Mouse (Mus musculus) heart, embryonic 10.5 days (tissue): ENCODE measurements around the gene Rgs9. TPM values are rescaled to one million over a fixed set of nuclear protein-coding genes. Genes with fewer than 3 reads are reported as not detected.
"Not testable (repeated sequence)": the region's sequence is repeated elsewhere in the genome, so short reads cannot be mapped to it uniquely, and the experiment has no call there.

ENCODE experiments used
- DNase-seq: peaks from one replicate; pipeline ENCODE4 v3.0.0-alpha.2; 2017; ENCODE audit warnings: low spot score
- H3K27ac ChIP-seq: fragments of 300-500 bp; sonication (generic); 2 replicates; pipeline ENCODE4 v1.5.1; 2016; ENCODE audit warnings: mild to moderate bottlenecking
- H3K27me3 ChIP-seq: fragments of 300-500 bp; sonication (generic); 2 replicates; pipeline ENCODE4 v1.6.1; 2016; ENCODE audit warnings: mild to moderate bottlenecking; ENCODE audit not compliant: poor library complexity, insufficient read depth, severe bottlenecking
- H3K36me3 ChIP-seq: fragments of 300-500 bp; sonication (generic); 2 replicates; pipeline ENCODE4 v1.6.1; 2016; ENCODE audit warnings: mild to moderate bottlenecking, moderate library complexity
- H3K4me1 ChIP-seq: fragments of 300-500 bp; sonication (generic); 2 replicates; pipeline ENCODE4 v1.6.1; 2016; ENCODE audit warnings: mild to moderate bottlenecking
- H3K4me3 ChIP-seq: fragments of 300-500 bp; sonication (generic); 2 replicates; pipeline ENCODE4 v1.5.1; 2016; ENCODE audit warnings: mild to moderate bottlenecking, moderate library complexity
- H3K9me3 ChIP-seq: fragments of 300-500 bp; sonication (generic); 2 replicates; pipeline ENCODE4 v1.6.1; 2016; ENCODE audit warnings: mild to moderate bottlenecking, moderate library complexity
- WGBS: fragments of 180-500 bp; shearing (Covaris S2); methylation state at CpG from one replicate; pipeline ENCODE4 v1.1.7; 2016; 5-methylcytosine and 5-hydroxymethylcytosine counted together
- polyA plus RNA-seq: library from polyadenylated mRNA; unstranded; fragments of >200 nt; fragmentation: Nextera tagmentation; extraction: Ambion mirVana; gene quantifications from 2 replicates; pipeline ENCODE4 v1.2.1, GENCODE M21; 2016

Rgs9 gene
- polyA plus RNA-seq, 1 experiment from 2014 or later, result 1.0 TPM

- not testable (repeated sequence) for H3K27ac ChIP-seq, H3K4me1 ChIP-seq, H3K36me3 ChIP-seq, H3K9me3 ChIP-seq, H3K27me3 ChIP-seq, DNase-seq, H3K4me3 ChIP-seq
- WGBS, result 86% methylated on average over 9 of the region's 9 CpGs
Measured at GRCm38 (mm10) chr11:109289378-109289777, 8.6 kb downstream of the Rgs9 start.

- no peak for DNase-seq
- 94% methylated on average over 1 of the region's 1 CpGs for WGBS
- H3K4me1 ChIP-seq, result no peaks in the 10 kb centered on the region
- no peaks in the 10 kb centered on the region for H3K36me3 ChIP-seq
- no peaks in the 10 kb centered on the region for H3K9me3 ChIP-seq
- H3K4me3 ChIP-seq, result no peak overlapping the region
- no peak overlapping the region for H3K27ac ChIP-seq
- no peaks in the 10 kb centered on the region for H3K27me3 ChIP-seq
Measured at GRCm38 (mm10) chr11:109284811-109285210, 13.1 kb downstream of the Rgs9 start.

GRCm38 (mm10) chr11:109278186-109278585 lies 19.7 kb downstream of the Rgs9 start:
- Histone ChIP-seq H3K9me3 (no peaks in the 10 kb centered on the region), H3K4me1 (peaks cover 5% of the 10 kb centered on the region; the same call in 1 of the 2 replicates), H3K27ac (peak overlapping the region; percentile 32; the same call in 1 of the 2 replicates), H3K27me3 (no peaks in the 10 kb centered on the region), H3K4me3 (no peak overlapping the region), H3K36me3 (no peaks in the 10 kb centered on the region)
- WGBS, result 52% methylated on average over 7 of the region's 7 CpGs
- no peak for DNase-seq

GRCm38 (mm10) chr11:109271399-109271798 lies 26.5 kb downstream of the Rgs9 start:
- 85% methylated on average over 9 of the region's 9 CpGs for WGBS
- Histone ChIP-seq H3K4me3 (no peak overlapping the region), H3K36me3 (no peaks in the 10 kb centered on the region), H3K9me3 (no peaks in the 10 kb centered on the region), H3K4me1 (peaks cover 9% of the 10 kb centered on the region), H3K27me3 (peaks cover 15% of the 10 kb centered on the region; the same call in 1 of the 2 replicates), H3K27ac (no peak overlapping the region)
- no peak for DNase-seq

- H3K4me1 ChIP-seq, result peaks cover 9% of the 10 kb centered on the region
- no peak for DNase-seq
- WGBS, result 78% methylated on average over 8 of the region's 8 CpGs
- H3K27ac ChIP-seq, result no peak overlapping the region
- no peaks in the 10 kb centered on the region for H3K9me3 ChIP-seq
- no peaks in the 10 kb centered on the region for H3K36me3 ChIP-seq
- no peak overlapping the region for H3K4me3 ChIP-seq
- H3K27me3 ChIP-seq, result peaks cover 15% of the 10 kb centered on the region; the same call in 1 of the 2 replicates
Measured at GRCm38 (mm10) chr11:109270366-109270765, 27.6 kb downstream of the Rgs9 start.

GRCm38 (mm10) chr11:109269662-109270341 lies 28.1 kb downstream of the Rgs9 start:
- Histone ChIP-seq H3K27me3 (peaks cover 15% of the 10 kb centered on the region; the same call in 1 of the 2 replicates), H3K36me3 (no peaks in the 10 kb centered on the region), H3K4me1 (peaks cover 9% of the 10 kb centered on the region), H3K9me3 (no peaks in the 10 kb centered on the region), H3K4me3 (no peak overlapping the region), H3K27ac (no peak overlapping the region)
- DNase-seq, result no peak
- WGBS, result 63% methylated on average over 16 of the region's 16 CpGs

GRCm38 (mm10) chr11:109269283-109269661 lies 28.7 kb downstream of the Rgs9 start:
- DNase-seq, result no peak
- Histone ChIP-seq H3K4me1 (peaks cover 9% of the 10 kb centered on the region), H3K36me3 (no peaks in the 10 kb centered on the region), H3K4me3 (no peak overlapping the region), H3K27me3 (peaks cover 15% of the 10 kb centered on the region; the same call in 1 of the 2 replicates), H3K9me3 (no peaks in the 10 kb centered on the region), H3K27ac (no peak overlapping the region)
- 52% methylated on average over 5 of the region's 5 CpGs for WGBS

- no peak for DNase-seq
- Histone ChIP-seq H3K9me3 (no peaks in the 10 kb centered on the region), H3K36me3 (no peaks in the 10 kb centered on the region), H3K27ac (no peak overlapping the region), H3K4me3 (no peak overlapping the region), H3K27me3 (peaks cover 20% of the 10 kb centered on the region; the same call in 1 of the 2 replicates), H3K4me1 (peaks cover 9% of the 10 kb centered on the region)
- 79% methylated on average over 12 of the region's 12 CpGs for WGBS
Measured at GRCm38 (mm10) chr11:109266161-109266910, 31.6 kb downstream of the Rgs9 start.

- Histone ChIP-seq H3K4me3 (no peak overlapping the region), H3K36me3 (no peaks in the 10 kb centered on the region), H3K27ac (no peak overlapping the region), H3K4me1 (peaks cover 5% of the 10 kb centered on the region), H3K9me3 (no peaks in the 10 kb centered on the region), H3K27me3 (peaks cover 20% of the 10 kb centered on the region; the same call in 1 of the 2 replicates)
- 69% methylated on average over 11 of the region's 11 CpGs for WGBS
- DNase-seq, result no peak
Measured at GRCm38 (mm10) chr11:109264159-109264768, 33.7 kb downstream of the Rgs9 start.

GRCm38 (mm10) chr11:109260561-109260960 lies 37.4 kb downstream of the Rgs9 start:
- DNase-seq, result no peak
- no peak overlapping the region for H3K27ac ChIP-seq
- H3K4me1 ChIP-seq, result 0 out of 2 replicates have a peak, but pooled peaks cover 4% of the 10 kb centered on the region
- peaks cover 16% of the 10 kb centered on the region; the same call in 1 of the 2 replicates for H3K27me3 ChIP-seq
- no peaks in the 10 kb centered on the region for H3K36me3 ChIP-seq
- WGBS, result 59% methylated on average over 7 of the region's 7 CpGs
- no peaks in the 10 kb centered on the region for H3K9me3 ChIP-seq
- H3K4me3 ChIP-seq, result no peak overlapping the region

- no peak for DNase-seq
- Histone ChIP-seq H3K4me3 (no peak overlapping the region), H3K9me3 (no peaks in the 10 kb centered on the region), H3K27me3 (peaks cover 16% of the 10 kb centered on the region; the same call in 1 of the 2 replicates), H3K36me3 (no peaks in the 10 kb centered on the region), H3K4me1 (0 out of 2 replicates have a peak, but pooled peaks cover 4% of the 10 kb centered on the region), H3K27ac (no peak overlapping the region)
- 83% methylated on average over 32 of the region's 32 CpGs for WGBS
Measured at GRCm38 (mm10) chr11:109258941-109259910, 38.7 kb downstream of the Rgs9 start.

- H3K27ac ChIP-seq, result no peak overlapping the region
- no peaks in the 10 kb centered on the region for H3K36me3 ChIP-seq
- H3K4me3 ChIP-seq, result no peak overlapping the region
- WGBS, result 79% methylated on average over 2 of the region's 2 CpGs
- H3K27me3 ChIP-seq, result peaks cover 13% of the 10 kb centered on the region; the same call in 1 of the 2 replicates
- DNase-seq, result no peak
- H3K4me1 ChIP-seq, result 0 out of 2 replicates have a peak, but pooled peaks cover 4% of the 10 kb centered on the region
- no peaks in the 10 kb centered on the region for H3K9me3 ChIP-seq
Measured at GRCm38 (mm10) chr11:109257824-109258223, 40.1 kb downstream of the Rgs9 start.
